Mouse (Mus musculus) spleen, adult 10 weeks (tissue): ENCODE data around the gene Lmf2. TPM values are rescaled to one million over a fixed set of nuclear protein-coding genes. Genes with fewer than 3 reads are reported as not detected.

Source experiments
- polyA plus RNA-seq: library from polyadenylated mRNA; stranded (reverse); fragments of 350-450 nt; fragmentation: Illumina TruSeq; extraction: RNeasy Lipid Tissue Mini Kit (QIAGEN cat#74804); gene quantifications from one replicate; pipeline ENCODE4 v1.2.3, GENCODE M21; 2015; ENCODE audit warnings: low replicate concordance; ENCODE audit not compliant: insufficient read depth

Gene Lmf2
- polyA plus RNA-seq, result 12.4 TPM

GRCm38 (mm10) chr15:89355241-89356187 lies at the start of gene Lmf2, which contains the start of gene Ncaph2:
Lmf2 (minus strand) TSS chr15:89355659.
Ncaph2 (plus strand) TSS chr15:89355719.

GRCm38 (mm10) chr15:89384617-89385016 lies 29.2 kb upstream of the Lmf2 start, which contains the start of gene Klhdc7b:
Klhdc7b (plus strand) TSS chr15:89384917.

GRCm38 (mm10) chr15:89378831-89379401 lies 23.5 kb upstream of the Lmf2 start, which contains the start of gene Odf3b:
Odf3b (minus strand) TSS chr15:89379282.

GRCm38 (mm10) chr15:89376957-89377356 lies 21.5 kb upstream of the Lmf2 start, which contains the start of gene Tymp:
Tymp (minus strand) TSS chr15:89377039.

GRCm38 (mm10) chr15:89373762-89374248 lies 18.3 kb upstream of the Lmf2 start, which contains the start of gene Sco2:
Sco2 (minus strand) TSS chr15:89373846.

GRCm38 (mm10) chr15:89334271-89334670 lies 21.2 kb downstream of the Lmf2 start, which contains the start of gene Miox:
Miox (plus strand) TSS chr15:89334398.

GRCm38 (mm10) chr15:89322670-89323522 lies 32.6 kb downstream of the Lmf2 start, which contains the start of gene Adm2:
Adm2 (plus strand) TSS chr15:89322720.

GRCm38 (mm10) chr15:89315190-89315731 lies 40.2 kb downstream of the Lmf2 start, which contains the start of gene Sbf1:
Sbf1 (minus strand) TSS chr15:89315311.

Other genes with a start within 250 kb of the Lmf2 start
- 18.4 TPM for gene Tubgcp6, start 232.5 kb downstream of the Lmf2 start, polyA plus RNA-seq
- gene Hdac10, start 227.0 kb downstream of the Lmf2 start, polyA plus RNA-seq, result 28.4 TPM
- 12.4 TPM for gene Mapk12, start 215.0 kb downstream of the Lmf2 start, polyA plus RNA-seq
- gene Mapk11, start 206.0 kb downstream of the Lmf2 start, polyA plus RNA-seq, result 35.3 TPM
- gene Plxnb2, start 174.9 kb downstream of the Lmf2 start, polyA plus RNA-seq, result 25.2 TPM
- 10.5 TPM for gene Dennd6b, start 159.2 kb downstream of the Lmf2 start, polyA plus RNA-seq
- gene Ppp6r2, start 144.1 kb downstream of the Lmf2 start, polyA plus RNA-seq, result 33.9 TPM
- gene Sbf1, start 40.3 kb downstream of the Lmf2 start, polyA plus RNA-seq, result 77.3 TPM
- 0.61 TPM for gene Adm2, start 32.9 kb downstream of the Lmf2 start, polyA plus RNA-seq
- not detected for gene Miox, start 21.3 kb downstream of the Lmf2 start, polyA plus RNA-seq
- 70.9 TPM for gene Ncaph2, start 60 bp upstream of the Lmf2 start, polyA plus RNA-seq
- 4.4 TPM for gene Sco2, start 18.2 kb upstream of the Lmf2 start, polyA plus RNA-seq
- gene Tymp, start 21.4 kb upstream of the Lmf2 start, polyA plus RNA-seq, result not detected
- gene Odf3b, start 23.6 kb upstream of the Lmf2 start, polyA plus RNA-seq, result not detected
- gene Klhdc7b, start 29.3 kb upstream of the Lmf2 start, polyA plus RNA-seq, result not detected
- gene Syce3, start 54.8 kb upstream of the Lmf2 start, polyA plus RNA-seq, result not detected
- 2.7 TPM for gene Cpt1b, start 70.2 kb upstream of the Lmf2 start, polyA plus RNA-seq
- 4.1 TPM for gene C730034F03Rik, start 73.9 kb upstream of the Lmf2 start, polyA plus RNA-seq
- not detected for gene Gm44502, start 74.0 kb upstream of the Lmf2 start, polyA plus RNA-seq
- 127 TPM for gene Chkb, start 74.2 kb upstream of the Lmf2 start, polyA plus RNA-seq
- gene Mapk8ip2, start 98.3 kb upstream of the Lmf2 start, polyA plus RNA-seq, result not detected
- 12.4 TPM for gene Arsa, start 121.8 kb upstream of the Lmf2 start, polyA plus RNA-seq
- gene Shank3, start 144.0 kb upstream of the Lmf2 start, polyA plus RNA-seq, result 8.1 TPM
- gene Acr, start 212.7 kb upstream of the Lmf2 start, polyA plus RNA-seq, result 0.35 TPM
- gene Rabl2, start 236.3 kb upstream of the Lmf2 start, polyA plus RNA-seq, result 6.2 TPM